Mouse (Mus musculus) kidney, postnatal 36 days (tissue): ENCODE data around the gene Prkg1.

ENCODE experiments used
- DNase-seq, 2 experiments: peaks; one replicate each; pipeline ENCODE4 v3.0.0; 2021 to 2022; ENCODE audit warnings: mixed read lengths in 2 of 2

Gene Prkg1

GRCm38 (mm10) chr19:31743241-31744045, 21.4 kb downstream of the Prkg1 start:
- peak; percentile 10 to 53 for DNase-seq

DNA sequence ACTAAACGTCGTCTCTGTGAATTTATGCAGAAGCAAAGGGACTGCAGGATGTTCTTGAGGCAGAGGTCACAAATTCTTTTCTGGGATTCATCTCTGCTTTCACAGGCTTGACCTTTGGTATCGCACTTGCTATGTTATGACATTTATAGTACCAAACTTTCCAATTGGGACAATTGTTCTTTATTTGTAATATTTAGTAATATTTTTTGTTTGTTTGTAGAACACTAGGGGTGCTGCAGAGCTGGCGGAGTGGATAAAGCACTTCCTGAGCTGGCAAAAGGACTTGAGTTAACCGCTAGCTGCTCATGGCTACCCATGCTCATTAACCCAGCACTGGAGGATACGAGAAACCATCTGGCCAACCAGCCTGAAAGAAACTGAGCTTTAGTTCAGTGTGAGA, 49.9 kb downstream of the Prkg1 start:
- peak; percentile 5 to 34 for DNase-seq

GRCm38 (mm10) chr19:31714418-31714817, 50.4 kb downstream of the Prkg1 start:
- DNase-seq = peak in 1 of 2 experiments; percentile 28

- no peak for DNase-seq
Measured at GRCm38 (mm10) chr19:31713321-31713720, 51.5 kb downstream of the Prkg1 start.

- no peak for DNase-seq
Measured at GRCm38 (mm10) chr19:31710336-31710735, 54.5 kb downstream of the Prkg1 start.

- DNase-seq = no peak
Measured at GRCm38 (mm10) chr19:31703991-31704390, 60.8 kb downstream of the Prkg1 start.

GRCm38 (mm10) chr19:31698916-31699315, 65.9 kb downstream of the Prkg1 start:
- DNase-seq = no peak

DNA sequence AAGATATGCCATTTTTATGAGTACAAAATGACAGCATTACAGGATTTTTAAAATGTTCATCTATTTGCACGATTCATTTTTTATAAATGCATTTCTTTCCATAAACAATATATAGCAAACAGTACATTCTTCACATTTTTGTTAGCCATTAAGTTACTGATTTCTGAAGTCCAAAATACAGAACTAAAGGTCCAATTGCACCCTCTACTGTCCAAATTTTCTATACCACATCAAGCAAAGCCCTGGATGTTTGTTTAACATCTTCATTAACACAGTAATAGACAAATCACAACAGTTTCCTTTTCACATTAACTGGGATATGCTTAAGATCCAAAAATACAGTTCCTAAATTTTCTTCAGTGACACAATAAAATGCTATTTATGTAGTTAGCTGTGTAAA, 84.0 kb downstream of the Prkg1 start:
- DNase-seq = no peak

DNA sequence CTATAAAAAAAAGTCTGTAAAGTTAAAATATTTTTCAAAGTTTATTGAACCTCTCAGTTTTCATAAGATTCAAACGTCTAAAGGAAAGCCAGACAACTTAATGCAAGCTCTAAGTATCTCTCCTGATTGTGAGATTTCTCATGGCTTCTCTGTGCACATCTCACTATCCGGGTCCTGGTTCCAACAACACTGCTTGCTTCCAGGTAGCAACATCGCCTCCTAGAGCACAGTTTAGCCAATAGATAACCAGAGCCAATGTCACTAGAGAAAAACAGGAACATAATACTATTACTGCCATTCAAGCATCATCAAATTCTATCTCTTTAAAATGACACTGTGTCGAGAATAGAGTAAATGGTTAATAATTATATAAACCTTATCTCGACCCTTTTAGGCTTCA, 86.5 kb downstream of the Prkg1 start:
- peak in 1 of 2 experiments; percentile 25 for DNase-seq

- DNase-seq = no peak
Measured at GRCm38 (mm10) chr19:31671726-31672125, 93.1 kb downstream of the Prkg1 start.

- DNase-seq = no peak
Measured at GRCm38 (mm10) chr19:31665007-31665406, 99.8 kb downstream of the Prkg1 start.

- DNase-seq = peak; percentile 14 to 53
Measured at GRCm38 (mm10) chr19:31664159-31664991, 100.5 kb downstream of the Prkg1 start.

GRCm38 (mm10) chr19:31663437-31664158, 101.2 kb downstream of the Prkg1 start:
- peak in 1 of 2 experiments; percentile 19 for DNase-seq

DNA sequence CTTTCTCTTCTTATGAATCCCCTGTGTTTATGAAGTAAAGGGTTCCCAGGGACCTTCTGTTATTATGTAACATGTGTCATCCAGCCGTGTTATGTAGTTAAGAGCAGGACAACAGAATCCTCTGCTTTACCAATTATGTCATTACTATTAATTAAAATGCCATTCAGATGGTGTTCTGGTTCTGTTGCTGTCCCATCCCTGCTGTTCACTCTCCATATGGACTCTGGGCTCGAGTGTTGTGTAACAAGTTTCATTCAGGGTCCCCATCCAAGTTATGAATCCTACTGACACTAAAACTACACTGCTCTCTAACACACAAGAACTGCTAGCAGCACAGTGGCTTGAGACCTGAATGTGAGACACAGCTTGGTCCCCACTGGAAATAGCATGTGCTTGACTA, 102.0 kb downstream of the Prkg1 start:
- no peak for DNase-seq

- DNase-seq = no peak
Measured at GRCm38 (mm10) chr19:31658751-31659397, 106.0 kb downstream of the Prkg1 start.

- no peak for DNase-seq
Measured at GRCm38 (mm10) chr19:31656256-31656655, 108.6 kb downstream of the Prkg1 start.

GRCm38 (mm10) chr19:31655826-31656225, 109.0 kb downstream of the Prkg1 start:
- DNase-seq = no peak

DNA sequence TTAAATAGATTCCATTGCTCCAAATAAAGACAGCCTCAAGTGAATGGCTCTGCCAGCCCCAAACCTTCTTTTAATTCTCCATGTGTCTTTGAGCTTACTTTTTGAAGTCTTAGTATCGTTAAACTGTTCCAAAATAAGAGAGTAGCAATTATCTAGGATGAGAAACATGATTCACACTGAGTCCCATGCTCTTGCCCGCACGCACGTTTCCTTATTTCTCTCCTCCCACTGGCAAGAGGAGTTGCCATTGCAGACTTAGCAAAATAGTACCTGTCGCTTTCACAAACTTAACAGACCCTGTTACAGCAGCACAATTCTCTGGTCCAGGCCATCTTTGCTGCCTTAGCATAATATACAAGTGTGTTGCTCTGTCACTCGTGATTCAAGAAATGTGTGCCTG, 110.8 kb downstream of the Prkg1 start:
- no peak for DNase-seq

DNA sequence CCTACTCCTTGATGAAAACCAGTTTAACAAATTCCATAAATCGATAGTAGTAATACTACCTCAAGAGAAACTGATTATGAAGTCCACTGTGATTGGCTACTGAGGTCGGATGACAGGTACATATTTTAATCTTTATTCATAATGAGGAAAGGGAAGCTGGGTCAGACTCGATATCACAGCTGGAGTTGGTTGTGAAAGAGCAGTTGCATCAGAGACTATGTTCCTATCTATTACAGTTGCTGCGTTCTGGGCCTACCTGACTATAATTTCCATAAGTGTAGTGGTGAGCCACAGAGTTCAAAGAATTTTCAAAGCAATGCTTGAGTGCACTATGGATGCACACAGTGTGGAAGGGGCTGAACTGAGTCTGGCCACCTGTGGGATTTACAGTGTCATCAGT, 114.4 kb downstream of the Prkg1 start:
- no peak for DNase-seq

GRCm38 (mm10) chr19:31647492-31647891, 117.3 kb downstream of the Prkg1 start:
- DNase-seq = peak in 1 of 2 experiments; percentile 14

GRCm38 (mm10) chr19:31630899-31631869, 133.6 kb downstream of the Prkg1 start:
- no peak for DNase-seq
